11 mouse cellular contexts compared by ENCODE assay signal in genomic region chr6:51211418-51211817, GRCm38 (mm10).
DNase-seq lines count a peak whose midpoint lies in the region; ATAC-seq and TF ChIP-seq lines count a peak whose summit lies in the region.
"Had no signal": no experiment of that assay in that cellular context is flagged by ENCODE, and none has a peak within 500 bp of the region (broad histone marks: within the 10 kb centered on the region; RNA-seq: fewer than 3 reads in every experiment).

No protein-coding gene starts in this region.

- H3K9ac ChIP-seq in midbrain, postnatal 0 days (replicated peaks; ENCODE audit: low read length, poor library complexity, severe bottlenecking): no peak overlapping the region
- no peak overlapping the region for H3K9ac ChIP-seq in midbrain, embryonic 15.5 days
- no peak overlapping the region for H3K9ac ChIP-seq in stomach, embryonic 14.5 days (replicated peaks; ENCODE audit: low read depth, low read length)
- H3K9ac ChIP-seq: neural tube, embryonic 13.5 days had no signal

- H3K4me1 ChIP-seq in midbrain, postnatal 0 days (ENCODE audit: insufficient read depth, low read length): no peaks in the 10 kb centered on the region
- H3K4me1 ChIP-seq in midbrain, embryonic 15.5 days: peaks cover 23% of the 10 kb centered on the region
- peaks cover 9% of the 10 kb centered on the region; the same call in 1 of the 2 replicates for H3K4me1 ChIP-seq in stomach, embryonic 14.5 days (ENCODE audit: control insufficient read depth, insufficient read depth, low read length)
- H3K4me1 ChIP-seq in cerebellum, adult 2 months (ENCODE audit: control insufficient read depth, insufficient read depth, low read length): 0 out of 2 replicates have a peak, but pooled peaks cover 4% of the 10 kb centered on the region

- intact Hi-C loops in gastrocnemius, postnatal 14 days (cut with DNase I; ENCODE audit: low total_unique reads): loop anchor here (2.0 kb wide), 1 partner anchor 147 kb away; no protein-coding TSS in a partner anchor

- peak; percentile 32 for DNase-seq in gastrocnemius, postnatal 14 days
- DNase-seq in gastrocnemius, postnatal 25 days: no peak
- DNase-seq in midbrain, postnatal 0 days (ENCODE audit: low spot score): peak; percentile 39
- no peak for DNase-seq in cerebellum, adult 2 months
- no peak for DNase-seq in right cerebral cortex, adult 18-20 months
- DNase-seq: cerebellum, postnatal 36 days had no signal

- peak; percentile 52 for TF ChIP-seq CTCF in midbrain, postnatal 0 days (IDR thresholded peaks at IDR 0.05)
- TF ChIP-seq CTCF in cerebellum, adult 2 months (IDR thresholded peaks at IDR 0.05; ENCODE audit: borderline replicate concordance, insufficient read depth, low read depth, low read length): no peak

- no peaks in the 10 kb centered on the region for H3K36me3 ChIP-seq in midbrain, postnatal 0 days (ENCODE audit: insufficient read depth, low read length)
- no peaks in the 10 kb centered on the region for H3K36me3 ChIP-seq in midbrain, embryonic 15.5 days (replicated peaks)
- H3K36me3 ChIP-seq in stomach, embryonic 14.5 days (ENCODE audit: control insufficient read depth, insufficient read depth, low read length): no peaks in the 10 kb centered on the region
- H3K36me3 ChIP-seq: hindbrain, embryonic 10.5 days; neural tube, embryonic 13.5 days had no signal

- no peaks in the 10 kb centered on the region for H3K9me3 ChIP-seq in midbrain, postnatal 0 days (ENCODE audit: low read length)
- H3K9me3 ChIP-seq in midbrain, embryonic 15.5 days: no peaks in the 10 kb centered on the region
- no peaks in the 10 kb centered on the region for H3K9me3 ChIP-seq in stomach, embryonic 14.5 days (ENCODE audit: control insufficient read depth, low read depth, low read length)
- H3K9me3 ChIP-seq: hindbrain, embryonic 10.5 days; neural tube, embryonic 13.5 days had no signal

- no peaks in the 10 kb centered on the region for H3K27me3 ChIP-seq in midbrain, postnatal 0 days (ENCODE audit: insufficient read depth, low read length)
- H3K27me3 ChIP-seq in midbrain, embryonic 15.5 days (replicated peaks): no peaks in the 10 kb centered on the region
- H3K27me3 ChIP-seq in stomach, embryonic 14.5 days (ENCODE audit: control insufficient read depth, insufficient read depth, low read length): peaks cover 6% of the 10 kb centered on the region
- no peaks in the 10 kb centered on the region; the same call in 1 of the 2 replicates for H3K27me3 ChIP-seq in cerebellum, adult 2 months (ENCODE audit: control insufficient read depth, insufficient read depth, low read length)
- H3K27me3 ChIP-seq: neural tube, embryonic 13.5 days had no signal

- no peak for TF ChIP-seq POLR2A in cerebellum, adult 2 months (IDR thresholded peaks at IDR 0.05; ENCODE audit: borderline replicate concordance, insufficient read depth, low read length)

- H3K4me2 ChIP-seq in midbrain, postnatal 0 days (ENCODE audit: low read depth, low read length, poor library complexity, severe bottlenecking): no peak overlapping the region
- H3K4me2 ChIP-seq in midbrain, embryonic 15.5 days: no peak overlapping the region
- H3K4me2 ChIP-seq in stomach, embryonic 14.5 days (replicated peaks; ENCODE audit: low read depth, low read length): 0 out of 2 replicates have a peak overlapping the region, but pooled peaks have one; percentile 3
- H3K4me2 ChIP-seq: neural tube, embryonic 13.5 days had no signal

- ATAC-seq in midbrain, postnatal 0 days (ENCODE audit: low FRiP score): no peak
- no peak for ATAC-seq in midbrain, embryonic 15.5 days (replicated peaks)
- peak; percentile 25 for ATAC-seq in granulocyte monocyte progenitor cell, adult 5-6 weeks (replicated peaks; ENCODE audit: poor library complexity, severe bottlenecking)
- ATAC-seq in stomach, embryonic 14.5 days (ENCODE audit: insufficient number of reproducible peaks, insufficient read depth, low FRiP score, low read depth): no peak

- H3K4me3 ChIP-seq in midbrain, postnatal 0 days (ENCODE audit: low read depth, low read length): no peak overlapping the region
- H3K4me3 ChIP-seq in midbrain, embryonic 15.5 days: no peak overlapping the region
- H3K4me3 ChIP-seq in stomach, embryonic 14.5 days (ENCODE audit: low read depth, low read length): no peak overlapping the region
- H3K4me3 ChIP-seq in cerebellum, adult 2 months (replicated peaks; ENCODE audit: insufficient read depth, low read depth, low read length): no peak overlapping the region
- H3K4me3 ChIP-seq: hindbrain, embryonic 10.5 days; neural tube, embryonic 13.5 days had no signal

- no peak overlapping the region for H3K27ac ChIP-seq in midbrain, postnatal 0 days (ENCODE audit: low read depth, low read length)
- no peak overlapping the region for H3K27ac ChIP-seq in midbrain, embryonic 15.5 days
- no peak overlapping the region for H3K27ac ChIP-seq in stomach, embryonic 14.5 days (ENCODE audit: low read length)
- H3K27ac ChIP-seq in cerebellum, adult 2 months (ENCODE audit: insufficient read depth, low read length): no peak overlapping the region
- H3K27ac ChIP-seq: hindbrain, embryonic 10.5 days; neural tube, embryonic 13.5 days had no signal

- 52% methylated on average over 7 of the region's 7 CpGs for WGBS in midbrain, postnatal 0 days
- 50% methylated on average over 7 of the region's 7 CpGs for WGBS in midbrain, embryonic 15.5 days
- 10% methylated on average over 7 of the region's 7 CpGs for WGBS in stomach, embryonic 14.5 days
- WGBS in cerebellum, adult 2 months: 54% methylated on average over 7 of the region's 7 CpGs

Comparison
In these comparisons a context has a peak if more than half of its experiments do, and no peak if none do; other contexts are left out.
1. DNase-seq: peak in gastrocnemius, postnatal 14 days (single experiment) and midbrain, postnatal 0 days (single experiment); none in gastrocnemius, postnatal 25 days (single experiment), cerebellum, adult 2 months (0 of 2) and right cerebral cortex, adult 18-20 months (single experiment).